Mouse (Mus musculus): ENCODE results near the gene Aoah. TPM values are rescaled to one million over a fixed set of nuclear protein-coding genes. Genes with fewer than 3 reads are reported as not detected.

Aoah gene
- polyA plus RNA-seq, 1 experiment from 2014 or later: 1.8 TPM

DNA sequence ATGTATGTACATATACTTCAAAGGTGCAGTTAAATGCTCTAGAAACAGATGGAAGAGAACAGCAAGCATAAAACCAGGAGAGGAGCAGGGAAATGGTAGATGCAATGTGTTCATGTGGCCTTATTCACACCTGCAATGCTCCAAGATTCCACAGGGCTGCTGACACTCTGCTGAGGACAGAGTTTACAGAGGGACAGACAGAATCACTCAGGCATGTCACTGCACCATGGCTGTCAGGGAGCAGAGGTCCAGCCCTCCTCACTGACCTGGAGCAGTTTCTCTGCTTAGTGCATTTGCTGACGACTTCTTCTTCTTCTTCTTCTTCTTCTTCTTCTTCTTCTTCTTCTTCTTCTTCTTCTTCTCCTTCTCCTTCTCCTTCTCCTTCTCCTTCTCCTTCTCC lies 105.5 kb downstream of the Aoah start:
- 41% methylated on average over 1 of the region's 1 CpGs for WGBS
- Histone ChIP-seq H3K4me1 (ENCODE audit: control insufficient read depth, insufficient read depth, low read length) (no peaks in the 10 kb centered on the region), H3K36me3 (ENCODE audit: control insufficient read depth, insufficient read depth, low read length) (no peaks in the 10 kb centered on the region), H3K9me3 (ENCODE audit: control insufficient read depth, low read length) (no peaks in the 10 kb centered on the region), H3K4me2 (ENCODE audit: low read depth, low read length) (no peak overlapping the region), H3K9ac (ENCODE audit: low read depth, low read length) (no peak overlapping the region), H3K4me3 (ENCODE audit: low read depth, low read length) (no peak overlapping the region), H3K27ac (replicated peaks; ENCODE audit: low read depth, low read length) (no peak overlapping the region), H3K27me3 (replicated peaks; ENCODE audit: control insufficient read depth, insufficient read depth, low read length) (no peaks in the 10 kb centered on the region)
- ATAC-seq (ENCODE audit: low read depth): no peak
- no peak for DNase-seq (ENCODE audit: low spot score)

DNA sequence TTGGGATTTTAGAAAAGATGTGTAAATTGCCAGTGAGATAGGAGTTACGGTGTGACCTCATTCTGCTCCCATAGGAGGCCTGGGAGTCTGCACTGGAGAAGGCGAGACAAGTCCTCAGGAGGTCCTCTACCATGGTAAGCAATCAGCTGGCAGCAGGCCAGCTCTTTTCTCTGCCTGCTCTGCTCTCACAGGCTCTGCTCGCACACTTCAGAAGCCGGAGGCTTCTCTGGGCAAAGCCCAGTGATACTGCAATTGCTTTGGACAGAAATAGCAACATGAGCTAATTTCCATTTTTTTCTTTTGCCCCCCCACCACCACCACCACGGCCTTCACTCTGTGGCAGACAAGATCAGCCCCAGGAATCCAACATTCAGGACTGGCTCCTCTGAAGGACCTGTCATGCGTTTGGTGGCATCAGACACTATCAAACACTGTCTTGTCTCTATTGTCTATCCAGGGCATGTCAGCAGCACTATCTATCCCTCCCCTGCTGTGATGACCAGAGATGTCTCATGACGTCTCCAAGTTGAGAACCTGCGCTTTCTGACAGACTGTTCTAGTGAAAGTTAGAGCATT lies 106.6 kb downstream of the Aoah start:
- H3K4me3 ChIP-seq (ENCODE audit: low read depth, low read length): no peak overlapping the region
- 50% methylated on average over 8 of the region's 8 CpGs for WGBS
- no peaks in the 10 kb centered on the region for H3K9me3 ChIP-seq (ENCODE audit: control insufficient read depth, low read length)
- H3K36me3 ChIP-seq (ENCODE audit: control insufficient read depth, insufficient read depth, low read length): no peaks in the 10 kb centered on the region
- H3K9ac ChIP-seq (ENCODE audit: low read depth, low read length): no peak overlapping the region
- H3K27ac ChIP-seq (replicated peaks; ENCODE audit: low read depth, low read length): no peak overlapping the region
- H3K4me1 ChIP-seq (ENCODE audit: control insufficient read depth, insufficient read depth, low read length): no peaks in the 10 kb centered on the region
- no peak overlapping the region for H3K4me2 ChIP-seq (ENCODE audit: low read depth, low read length)
- no peaks in the 10 kb centered on the region for H3K27me3 ChIP-seq (replicated peaks; ENCODE audit: control insufficient read depth, insufficient read depth, low read length)
- DNase-seq (ENCODE audit: low spot score) (peak; percentile 67), ATAC-seq (ENCODE audit: low read depth) (peak; percentile 71; the same call in 1 of the 2 replicates)

DNA sequence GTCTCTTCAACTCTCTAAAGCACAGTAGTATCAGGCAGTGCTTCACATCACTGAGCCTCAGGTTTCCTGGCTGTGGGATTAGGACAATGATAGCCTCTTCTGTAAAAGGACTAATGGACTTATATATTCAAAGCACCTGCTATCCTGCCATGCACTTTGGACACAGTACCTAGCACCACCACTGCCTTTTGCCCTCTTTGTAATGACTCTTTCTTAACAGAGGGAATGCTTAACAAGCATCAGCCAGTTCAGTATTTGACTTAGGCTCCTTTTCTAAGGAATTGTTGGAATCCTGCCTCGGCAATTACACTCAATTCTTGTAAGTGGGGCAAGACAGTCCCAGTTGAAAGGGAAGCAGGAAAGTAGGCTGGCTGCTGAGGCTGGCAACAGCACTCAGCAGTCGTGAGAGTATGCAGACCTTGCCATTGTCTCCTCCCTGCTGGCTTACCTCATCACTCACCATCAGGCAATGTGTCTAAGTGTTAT lies 107.1 kb downstream of the Aoah start:
- Histone ChIP-seq H3K4me3 (ENCODE audit: low read depth, low read length) (no peak overlapping the region), H3K27ac (replicated peaks; ENCODE audit: low read depth, low read length) (no peak overlapping the region), H3K9me3 (ENCODE audit: control insufficient read depth, low read length) (no peaks in the 10 kb centered on the region), H3K27me3 (replicated peaks; ENCODE audit: control insufficient read depth, insufficient read depth, low read length) (no peaks in the 10 kb centered on the region), H3K4me1 (ENCODE audit: control insufficient read depth, insufficient read depth, low read length) (no peaks in the 10 kb centered on the region), H3K4me2 (ENCODE audit: low read depth, low read length) (no peak overlapping the region), H3K9ac (ENCODE audit: low read depth, low read length) (no peak overlapping the region), H3K36me3 (ENCODE audit: control insufficient read depth, insufficient read depth, low read length) (no peaks in the 10 kb centered on the region)
- ATAC-seq (ENCODE audit: low read depth): 0 out of 2 replicates have a peak, but pooled peaks have one; percentile 26
- WGBS: 29% methylated on average over 2 of the region's 2 CpGs
- DNase-seq (ENCODE audit: low spot score): peak; percentile 14

DNA sequence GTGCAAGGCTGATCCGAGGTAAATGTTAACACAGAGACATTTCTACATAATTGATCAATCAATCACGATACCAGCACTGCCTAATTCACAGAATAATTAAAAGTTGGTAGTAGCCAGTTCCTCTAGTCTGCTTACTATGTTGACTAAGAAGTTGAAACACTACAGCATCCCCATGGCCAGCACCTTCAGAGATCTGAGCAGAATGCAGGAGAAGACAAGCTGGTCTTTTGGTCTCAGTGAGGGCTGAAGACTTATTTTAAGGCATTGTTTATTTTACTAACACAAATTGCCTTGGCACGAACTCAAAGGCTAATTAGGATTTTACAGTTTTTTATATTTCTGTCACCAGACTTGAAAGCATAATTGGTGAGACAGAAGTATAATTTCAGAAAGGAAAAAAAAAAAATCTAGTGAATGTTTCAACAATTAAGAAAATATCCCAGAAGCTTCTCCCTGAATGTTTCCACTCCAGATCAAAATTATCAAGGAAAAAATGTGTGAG lies 107.8 kb downstream of the Aoah start:
- H3K27ac ChIP-seq (replicated peaks; ENCODE audit: low read depth, low read length): no peak overlapping the region
- H3K4me1 ChIP-seq (ENCODE audit: control insufficient read depth, insufficient read depth, low read length): no peaks in the 10 kb centered on the region
- ATAC-seq (ENCODE audit: low read depth) (no peak), DNase-seq (ENCODE audit: low spot score) (no peak)
- H3K36me3 ChIP-seq (ENCODE audit: control insufficient read depth, insufficient read depth, low read length): no peaks in the 10 kb centered on the region
- no peak overlapping the region for H3K4me2 ChIP-seq (ENCODE audit: low read depth, low read length)
- no peak overlapping the region for H3K4me3 ChIP-seq (ENCODE audit: low read depth, low read length)
- 53% methylated on average over 3 of the region's 3 CpGs for WGBS
- no peak overlapping the region for H3K9ac ChIP-seq (ENCODE audit: low read depth, low read length)
- no peaks in the 10 kb centered on the region for H3K9me3 ChIP-seq (ENCODE audit: control insufficient read depth, low read length)
- H3K27me3 ChIP-seq (replicated peaks; ENCODE audit: control insufficient read depth, insufficient read depth, low read length): no peaks in the 10 kb centered on the region

DNA sequence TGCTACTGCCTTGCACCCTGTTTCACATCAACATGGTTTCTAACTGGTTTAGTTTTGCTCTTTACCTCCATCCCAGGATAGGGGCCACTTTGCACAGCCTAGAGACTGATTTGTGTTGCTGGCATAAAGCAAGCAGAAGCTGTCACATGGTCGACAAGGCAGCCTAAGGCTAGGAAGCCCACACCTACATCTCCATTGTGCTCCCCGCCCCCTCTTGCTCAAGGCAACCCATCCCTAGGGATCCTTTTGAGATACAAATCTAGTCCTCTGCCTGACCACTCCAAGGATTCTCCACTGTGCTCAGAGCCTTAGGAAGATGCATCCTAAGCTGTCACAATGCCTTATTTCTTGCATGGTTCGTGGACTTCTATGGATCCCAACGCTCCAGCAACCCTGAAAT lies 110.2 kb downstream of the Aoah start:
- H3K27me3 ChIP-seq (replicated peaks; ENCODE audit: control insufficient read depth, insufficient read depth, low read length): no peaks in the 10 kb centered on the region
- WGBS: 59% methylated on average over 4 of the region's 4 CpGs
- no peak overlapping the region for H3K9ac ChIP-seq (ENCODE audit: low read depth, low read length)
- H3K4me1 ChIP-seq (ENCODE audit: control insufficient read depth, insufficient read depth, low read length): no peaks in the 10 kb centered on the region
- no peaks in the 10 kb centered on the region for H3K9me3 ChIP-seq (ENCODE audit: control insufficient read depth, low read length)
- no peak for DNase-seq (ENCODE audit: low spot score)
- no peaks in the 10 kb centered on the region for H3K36me3 ChIP-seq (ENCODE audit: control insufficient read depth, insufficient read depth, low read length)
- H3K27ac ChIP-seq (replicated peaks; ENCODE audit: low read depth, low read length): no peak overlapping the region
- H3K4me2 ChIP-seq (ENCODE audit: low read depth, low read length): no peak overlapping the region
- no peak overlapping the region for H3K4me3 ChIP-seq (ENCODE audit: low read depth, low read length)
- ATAC-seq (ENCODE audit: low read depth): no peak

DNA sequence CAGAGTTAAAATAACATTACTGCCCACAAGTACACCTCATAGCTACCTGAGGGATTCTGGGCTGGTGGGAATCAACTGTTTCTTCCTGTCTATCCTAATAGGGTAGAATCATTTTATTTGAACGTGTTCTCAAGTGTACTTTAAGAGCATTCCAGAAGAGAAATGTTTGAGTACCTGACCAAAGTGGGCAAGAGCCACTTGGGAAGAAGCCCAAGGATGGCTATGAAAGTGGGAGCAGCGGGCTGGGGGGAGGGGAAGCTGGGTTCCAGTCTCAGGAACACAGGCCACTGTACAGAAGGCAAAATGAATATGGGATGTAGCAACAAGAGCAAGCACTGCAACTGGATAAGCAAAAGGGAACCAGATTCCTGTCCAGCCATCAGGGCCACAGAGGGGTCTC lies 111.3 kb downstream of the Aoah start:
- Histone ChIP-seq H3K9ac (ENCODE audit: low read depth, low read length) (no peak overlapping the region), H3K27me3 (replicated peaks; ENCODE audit: control insufficient read depth, insufficient read depth, low read length) (no peaks in the 10 kb centered on the region), H3K36me3 (ENCODE audit: control insufficient read depth, insufficient read depth, low read length) (no peaks in the 10 kb centered on the region), H3K27ac (replicated peaks; ENCODE audit: low read depth, low read length) (no peak overlapping the region), H3K4me3 (ENCODE audit: low read depth, low read length) (no peak overlapping the region), H3K4me2 (ENCODE audit: low read depth, low read length) (no peak overlapping the region), H3K9me3 (ENCODE audit: control insufficient read depth, low read length) (no peaks in the 10 kb centered on the region), H3K4me1 (ENCODE audit: control insufficient read depth, insufficient read depth, low read length) (no peaks in the 10 kb centered on the region)
- DNase-seq (ENCODE audit: low spot score) (no peak), ATAC-seq (ENCODE audit: low read depth) (no peak)
- WGBS: 75% methylated on average over 2 of the region's 2 CpGs

DNA sequence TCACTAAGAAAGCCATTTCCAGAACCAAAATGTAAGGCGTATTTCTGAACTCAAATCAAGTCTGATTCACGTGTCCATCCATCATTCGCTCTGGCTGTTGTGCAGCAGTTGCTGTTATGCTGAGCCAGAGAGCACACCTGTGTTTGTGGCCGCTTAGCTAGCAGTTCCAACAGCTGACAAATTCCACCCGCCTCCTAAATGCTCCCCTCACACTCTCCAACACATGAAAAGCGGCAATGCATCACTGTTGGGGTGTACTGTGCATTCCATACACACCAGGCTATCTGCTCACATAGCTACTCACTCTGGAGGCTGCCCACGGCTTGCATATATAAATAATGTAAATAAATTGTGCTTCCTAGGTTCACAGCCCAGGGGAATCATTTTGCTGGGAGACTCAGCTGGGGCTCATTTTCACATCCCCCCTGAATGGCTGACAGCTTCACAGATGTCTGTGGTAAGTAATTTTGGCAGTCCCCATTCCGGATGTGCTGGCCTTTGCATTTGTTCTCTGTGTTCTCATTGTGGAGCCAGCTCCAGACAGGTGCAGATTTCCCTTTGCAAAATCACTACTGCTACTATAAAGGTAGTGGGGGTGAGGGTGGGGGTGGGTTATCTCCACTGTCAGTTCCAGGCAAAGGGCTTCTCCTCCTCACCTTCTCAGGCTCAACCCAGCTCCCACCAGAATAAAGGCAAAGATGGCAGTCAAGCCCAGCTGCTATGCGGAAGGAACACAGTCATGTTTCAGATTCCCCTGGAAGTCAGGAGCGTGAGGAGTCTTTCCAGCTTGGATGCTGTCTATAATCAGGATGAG lies 123.0 kb downstream of the Aoah start:
- Histone ChIP-seq H3K36me3 (ENCODE audit: control insufficient read depth, insufficient read depth, low read length) (no peaks in the 10 kb centered on the region), H3K4me3 (ENCODE audit: low read depth, low read length) (no peak overlapping the region), H3K4me2 (ENCODE audit: low read depth, low read length) (no peak overlapping the region), H3K27me3 (replicated peaks; ENCODE audit: control insufficient read depth, insufficient read depth, low read length) (no peaks in the 10 kb centered on the region), H3K9me3 (ENCODE audit: control insufficient read depth, low read length) (no peaks in the 10 kb centered on the region), H3K4me1 (ENCODE audit: control insufficient read depth, insufficient read depth, low read length) (no peaks in the 10 kb centered on the region), H3K27ac (replicated peaks; ENCODE audit: low read depth, low read length) (no peak overlapping the region), H3K9ac (ENCODE audit: low read depth, low read length) (no peak overlapping the region)
- DNase-seq (ENCODE audit: low spot score) (peak; percentile 56), ATAC-seq (ENCODE audit: low read depth) (peak; percentile 55; the same call in 1 of the 2 replicates)
- WGBS: 53% methylated on average over 10 of the region's 10 CpGs

DNA sequence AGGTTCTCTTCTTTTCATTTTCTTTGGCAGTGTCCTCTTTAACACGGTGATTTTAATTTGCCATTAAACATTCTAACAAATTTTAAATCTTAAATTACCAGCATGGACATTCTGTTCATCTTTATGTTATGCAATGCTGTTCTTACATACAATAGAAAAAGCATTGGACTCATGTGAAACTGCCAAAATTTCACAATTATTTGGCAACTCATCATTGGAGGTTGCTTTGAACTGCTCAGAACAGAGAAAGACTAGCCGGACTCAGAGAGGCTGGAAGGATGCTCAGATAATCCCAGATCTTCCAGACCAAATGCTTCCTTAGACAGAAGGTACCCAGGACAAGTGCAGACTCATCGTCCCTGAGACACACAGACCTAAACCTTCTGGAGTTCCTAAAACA lies 126.5 kb downstream of the Aoah start:
- Histone ChIP-seq H3K4me3 (ENCODE audit: low read depth, low read length) (no peak overlapping the region), H3K36me3 (ENCODE audit: control insufficient read depth, insufficient read depth, low read length) (no peaks in the 10 kb centered on the region)
- WGBS: 91% methylated on average over 3 of the region's 3 CpGs

More for the DNA sequence above, 126.5 kb downstream of the Aoah start:
- H3K4me1 ChIP-seq (ENCODE audit: control insufficient read depth, insufficient read depth, low read length): no peaks in the 10 kb centered on the region
- DNase-seq (ENCODE audit: low spot score) (no peak), ATAC-seq (ENCODE audit: low read depth) (no peak)
- no peak overlapping the region for H3K27ac ChIP-seq (replicated peaks; ENCODE audit: low read depth, low read length)
- H3K4me2 ChIP-seq (ENCODE audit: low read depth, low read length): no peak overlapping the region
- H3K9me3 ChIP-seq (ENCODE audit: control insufficient read depth, low read length): no peaks in the 10 kb centered on the region
- H3K9ac ChIP-seq (ENCODE audit: low read depth, low read length): no peak overlapping the region
- no peaks in the 10 kb centered on the region for H3K27me3 ChIP-seq (replicated peaks; ENCODE audit: control insufficient read depth, insufficient read depth, low read length)
